Comparison of ENCODE assay signal across 10 mouse cellular contexts in the genomic region with DNA sequence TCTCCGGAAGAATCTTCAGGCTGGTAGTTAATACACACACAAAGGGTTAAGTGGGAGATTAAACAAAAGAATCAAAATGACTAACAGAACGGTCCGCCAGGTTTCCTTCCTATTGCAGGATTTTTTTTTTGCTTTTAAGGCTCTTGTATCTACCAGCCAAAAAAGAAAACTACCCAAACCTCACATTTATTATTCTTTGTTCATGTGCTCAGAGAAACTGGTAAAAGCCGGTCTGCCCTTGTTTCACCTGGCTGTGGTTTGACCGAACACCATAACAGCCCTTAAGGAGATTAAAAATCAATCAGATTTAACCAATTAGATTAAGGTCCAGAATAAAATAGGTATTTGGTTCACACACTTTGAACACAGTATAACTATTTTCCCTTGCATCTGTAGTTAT.
A peak's percentile ranks its signal among the peaks of the same experiment; 100 is the strongest.
DNase-seq lines count a peak whose midpoint lies in the region; ATAC-seq and TF ChIP-seq lines count a peak whose summit lies in the region.
"Had no signal": no experiment of that assay in that cellular context is flagged by ENCODE, and none has a peak within 500 bp of the region (broad histone marks: within the 10 kb centered on the region; RNA-seq: fewer than 3 reads in every experiment).

No protein-coding gene starts in this region.

- no peaks in the 10 kb centered on the region for H3K36me3 ChIP-seq in kidney, embryonic 14.5 days (ENCODE audit: control insufficient read depth, insufficient read depth, low read length)
- H3K36me3 ChIP-seq in forebrain, embryonic 15.5 days, result no peaks in the 10 kb centered on the region
- peaks cover 6% of the 10 kb centered on the region; the same call in 1 of the 2 replicates for H3K36me3 ChIP-seq in kidney, embryonic 15.5 days
- H3K36me3 ChIP-seq in myocyte (ENCODE audit: control insufficient read depth, insufficient read depth), result peaks cover 7% of the 10 kb centered on the region
- peaks cover 54% of the 10 kb centered on the region for H3K36me3 ChIP-seq in heart, adult 2 months (ENCODE audit: control insufficient read depth, insufficient read depth, low read length)

- no peak overlapping the region for H3ac ChIP-seq in myocyte (ENCODE audit: control insufficient read depth, insufficient read length)

- TF ChIP-seq POLR2A in myocyte (IDR thresholded peaks at IDR 0.05; ENCODE audit: insufficient read length, low read depth), result no peak
- no peak for TF ChIP-seq POLR2A in heart, adult 2 months (IDR thresholded peaks at IDR 0.05; ENCODE audit: insufficient read depth, low read depth, low read length)

- peak; percentile 48 for DNase-seq in kidney, adult 11 months
- DNase-seq in cerebellum, adult 18-20 months, result no peak
- no peak for DNase-seq in heart, adult 2 months
- DNase-seq in urinary bladder, adult 18-20 months (ENCODE audit: low spot score in 2 of 2), result no peak

- peaks cover 16% of the 10 kb centered on the region; the same call in 1 of the 2 replicates for H3K4me1 ChIP-seq in kidney, embryonic 14.5 days (ENCODE audit: control insufficient read depth, insufficient read depth, low read length)
- peaks cover 53% of the 10 kb centered on the region for H3K4me1 ChIP-seq in forebrain, embryonic 15.5 days
- peaks cover 32% of the 10 kb centered on the region for H3K4me1 ChIP-seq in kidney, embryonic 15.5 days
- peaks cover 5% of the 10 kb centered on the region for H3K4me1 ChIP-seq in heart, adult 2 months (ENCODE audit: control insufficient read depth, insufficient read depth, low read length)

- H3K27me3 ChIP-seq in kidney, embryonic 14.5 days (ENCODE audit: control insufficient read depth, insufficient read depth, low read length), result no peaks in the 10 kb centered on the region
- H3K27me3 ChIP-seq in forebrain, embryonic 15.5 days, result no peaks in the 10 kb centered on the region
- no peaks in the 10 kb centered on the region for H3K27me3 ChIP-seq in kidney, embryonic 15.5 days
- no peaks in the 10 kb centered on the region for H3K27me3 ChIP-seq in myocyte (ENCODE audit: control insufficient read depth, insufficient read depth, insufficient read length)
- H3K27me3 ChIP-seq in heart, adult 2 months (ENCODE audit: control insufficient read depth, insufficient read depth, low read length), result no peaks in the 10 kb centered on the region
- H3K27me3 ChIP-seq: embryonic facial prominence, embryonic 15.5 days had no signal

- no peak for TF ChIP-seq EP300 in heart, adult 2 months (IDR thresholded peaks at IDR 0.05; ENCODE audit: insufficient read depth, low read depth, low read length)

- H3K79me2 ChIP-seq in myocyte (ENCODE audit: control insufficient read depth, insufficient read depth), result peaks cover 54% of the 10 kb centered on the region
- H3K79me2 ChIP-seq in heart, adult 2 months (replicated peaks; ENCODE audit: control insufficient read depth, insufficient read depth, low read length), result peaks cover 2% of the 10 kb centered on the region

- H3K9ac ChIP-seq in kidney, embryonic 14.5 days (ENCODE audit: low read depth, low read length), result no peak overlapping the region
- peak overlapping the region; percentile 20; the same call in 1 of the 2 replicates for H3K9ac ChIP-seq in forebrain, embryonic 15.5 days (replicated peaks)
- no peak overlapping the region for H3K9ac ChIP-seq in kidney, embryonic 15.5 days
- H3K9ac ChIP-seq in heart, adult 2 months (ENCODE audit: low read depth, low read length), result no peak overlapping the region
- H3K9ac ChIP-seq: embryonic facial prominence, embryonic 15.5 days had no signal

- no peaks in the 10 kb centered on the region for H3K9me3 ChIP-seq in kidney, embryonic 14.5 days (ENCODE audit: control insufficient read depth, low read length)
- no peaks in the 10 kb centered on the region for H3K9me3 ChIP-seq in forebrain, embryonic 15.5 days
- no peaks in the 10 kb centered on the region for H3K9me3 ChIP-seq in kidney, embryonic 15.5 days (replicated peaks)
- H3K9me3 ChIP-seq: embryonic facial prominence, embryonic 15.5 days had no signal

- H3K4me3 ChIP-seq in kidney, embryonic 14.5 days (ENCODE audit: low read length), result no peak overlapping the region
- H3K4me3 ChIP-seq in forebrain, embryonic 15.5 days, result peak overlapping the region; percentile 33
- peak overlapping the region; percentile 8 for H3K4me3 ChIP-seq in kidney, embryonic 15.5 days (replicated peaks)
- H3K4me3 ChIP-seq in myocyte, result no peak overlapping the region
- no peak overlapping the region for H3K4me3 ChIP-seq in heart, adult 2 months
- H3K4me3 ChIP-seq: embryonic facial prominence, embryonic 15.5 days had no signal

- no peak for TF ChIP-seq CTCF in heart, adult 2 months (IDR thresholded peaks at IDR 0.05)

- H3K27ac ChIP-seq in kidney, embryonic 14.5 days (ENCODE audit: low read depth, low read length), result no peak overlapping the region
- no peak overlapping the region for H3K27ac ChIP-seq in forebrain, embryonic 15.5 days (replicated peaks)
- H3K27ac ChIP-seq in kidney, embryonic 15.5 days, result peak overlapping the region; percentile 56
- no peak overlapping the region for H3K27ac ChIP-seq in heart, adult 2 months
- H3K27ac ChIP-seq: embryonic facial prominence, embryonic 15.5 days had no signal

- no peak overlapping the region for H3K4me2 ChIP-seq in kidney, embryonic 14.5 days (replicated peaks; ENCODE audit: low read depth, low read length)
- H3K4me2 ChIP-seq in forebrain, embryonic 15.5 days (replicated peaks), result peak overlapping the region; percentile 73
- H3K4me2 ChIP-seq in kidney, embryonic 15.5 days, result peak overlapping the region; percentile 20
- H3K4me2 ChIP-seq in myocyte (ENCODE audit: low read depth), result peak overlapping the region; percentile 90
- H3K4me2 ChIP-seq: embryonic facial prominence, embryonic 15.5 days had no signal

- no peak for ATAC-seq in kidney, embryonic 14.5 days (ENCODE audit: low FRiP score, low TSS enrichment)
- ATAC-seq in forebrain, embryonic 15.5 days (replicated peaks), result no peak
- no peak for ATAC-seq in kidney, embryonic 15.5 days (replicated peaks; ENCODE audit: low FRiP score)
- ATAC-seq: CD4-positive, CD25-positive, alpha-beta regulatory T cell, adult 4 months had no signal

- WGBS in kidney, embryonic 14.5 days, result 79% methylated on average over 5 of the region's 5 CpGs
- WGBS in forebrain, embryonic 15.5 days, result 46% methylated on average over 5 of the region's 5 CpGs
- 71% methylated on average over 5 of the region's 5 CpGs for WGBS in kidney, embryonic 15.5 days
- 52% methylated on average over 5 of the region's 5 CpGs for WGBS in heart, adult 2 months

- intact Hi-C loops in heart, adult 2 months (cut with DNase I), result loop anchor here (5.0 kb wide), 1 partner anchor 862 kb away; the partner anchor contains the start of gene Gja5

TF ChIP-seq in myocyte, 11 proteins besides CTCF, POLR2A, EP300 and RAD21:
- no peak for TF ChIP-seq REST (IDR thresholded peaks at IDR 0.05; ENCODE audit: insufficient read depth, insufficient read length)
- no peak for TF ChIP-seq CEBPB (IDR thresholded peaks at IDR 0.05; ENCODE audit: insufficient read depth, poor library complexity, severe bottlenecking)
- TF ChIP-seq TCF12 (IDR thresholded peaks at IDR 0.05; ENCODE audit: insufficient read depth, poor library complexity, severe bottlenecking), result no peak
- TF ChIP-seq TCF3 (IDR thresholded peaks at IDR 0.05; ENCODE audit: insufficient read length, low read depth), result no peak
- no peak for TF ChIP-seq USF1 (IDR thresholded peaks at IDR 0.05; ENCODE audit: low read depth)
- no peak for TF ChIP-seq E2F4 (IDR thresholded peaks at IDR 0.05; ENCODE audit: insufficient read depth)
- TF ChIP-seq MAX (IDR thresholded peaks at IDR 0.05; ENCODE audit: low read depth), result no peak
- TF ChIP-seq POLR2AphosphoS2 (IDR thresholded peaks at IDR 0.05; ENCODE audit: insufficient read length, low read depth), result no peak
- no peak for TF ChIP-seq SRF (IDR thresholded peaks at IDR 0.05; ENCODE audit: control insufficient read depth, insufficient read length, low read depth)
- TF ChIP-seq MYOD1 (IDR thresholded peaks at IDR 0.05; ENCODE audit: control insufficient read depth in 1 of 3, insufficient read length in 2 of 3, low read depth in 2 of 3), result no peak
- TF ChIP-seq MYOG (IDR thresholded peaks at IDR 0.05; ENCODE audit: control insufficient read depth in 1 of 3, insufficient read depth in 1 of 3, insufficient read length in 2 of 3, low read depth in 2 of 3), result no peak

Comparison
In these comparisons a context has a peak if more than half of its experiments do, and no peak if none do; other contexts are left out.
1. H3K4me3 ChIP-seq: peak in forebrain, embryonic 15.5 days (single experiment) and kidney, embryonic 15.5 days (single experiment); none in kidney, embryonic 14.5 days (single experiment), myocyte (single experiment) and heart, adult 2 months (single experiment).